Mouse (Mus musculus): Measurements from ENCODE around the gene Asprv1.

Asprv1 gene

DNA sequence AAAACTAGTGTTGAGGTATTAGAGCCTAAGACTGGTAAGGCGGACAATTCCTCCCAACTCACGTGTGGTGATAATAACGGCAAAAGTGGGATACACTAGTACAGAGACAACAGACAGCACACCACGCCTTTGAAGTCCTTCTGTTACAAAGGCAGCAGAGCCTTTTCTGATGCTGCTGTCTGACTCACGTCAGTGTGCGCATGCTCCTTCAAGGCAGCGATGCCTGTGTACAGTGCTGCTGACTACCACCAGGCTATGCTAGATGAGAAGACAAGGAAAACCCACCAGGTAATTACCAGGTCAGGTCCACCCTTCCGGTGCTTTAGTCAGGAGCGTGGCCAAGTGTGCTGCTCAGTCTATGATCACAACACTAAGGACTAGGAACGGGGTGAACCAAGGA, 39.1 kb downstream of the Asprv1 start:
- DNase-seq (ENCODE audit: low spot score): no peak

DNA sequence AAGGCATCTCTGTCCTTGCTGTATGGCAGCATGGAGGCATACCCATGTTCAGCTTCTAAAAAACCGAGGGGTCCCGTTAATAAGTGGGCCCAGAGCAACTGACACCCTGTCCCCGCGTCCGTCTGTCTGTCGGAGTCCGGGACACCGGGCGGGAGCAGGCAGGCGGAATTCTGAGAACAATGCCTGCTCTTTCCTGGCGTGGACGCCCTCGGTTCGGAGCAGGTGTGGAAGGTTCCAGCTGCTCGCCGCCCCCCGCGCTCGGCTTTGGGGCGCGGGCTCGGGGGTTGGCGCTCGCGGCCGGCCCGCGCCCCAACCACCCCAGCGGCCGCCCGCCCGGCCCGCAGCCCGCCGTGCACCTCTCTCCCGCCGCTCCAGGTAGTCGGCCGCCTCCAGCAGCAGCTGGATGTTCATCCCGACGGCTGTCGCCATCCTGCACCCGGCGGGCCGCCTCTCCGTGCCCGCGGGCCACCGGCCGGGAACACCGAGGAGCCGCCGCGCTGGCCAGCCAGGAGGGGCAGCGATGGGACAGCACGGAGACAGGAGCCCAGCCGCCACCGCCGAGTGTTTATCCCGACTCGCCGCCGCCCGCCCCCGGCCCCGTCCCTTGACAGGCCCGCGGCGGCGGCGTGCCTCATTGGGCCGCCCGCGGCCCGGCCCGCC, 40.7 kb downstream of the Asprv1 start, which contains the start of gene Mxd1:
Gene Mxd1 (minus strand): TSS at position 582 of the 660 bp plus-strand sequence.
- no peak for DNase-seq (ENCODE audit: low spot score)

DNA sequence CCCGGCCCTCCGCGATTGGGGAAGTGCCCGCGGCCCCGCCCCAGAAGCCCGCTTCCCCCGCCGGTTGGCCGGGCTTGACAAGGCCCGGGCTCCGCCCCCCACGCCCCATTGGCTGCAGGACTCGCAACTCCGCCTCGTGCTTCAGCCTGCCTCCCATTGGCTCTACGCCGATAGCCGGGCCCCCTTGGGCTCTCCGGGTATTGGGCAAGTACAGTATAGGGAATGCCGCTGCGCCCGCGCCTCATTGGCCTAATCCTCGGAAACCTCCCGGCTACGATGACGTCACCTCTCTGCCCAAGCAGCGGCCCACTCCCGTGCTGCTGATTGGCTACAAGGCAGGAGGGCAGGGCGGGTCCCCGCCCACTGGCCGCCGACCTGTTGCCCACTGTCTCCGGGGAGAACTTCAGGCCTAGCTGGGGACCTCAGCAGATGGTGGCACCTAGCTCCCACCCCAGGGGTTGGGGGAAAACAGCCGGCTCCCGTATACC, 41.3 kb downstream of the Asprv1 start:
- DNase-seq (ENCODE audit: low spot score): peak; percentile 100

DNA sequence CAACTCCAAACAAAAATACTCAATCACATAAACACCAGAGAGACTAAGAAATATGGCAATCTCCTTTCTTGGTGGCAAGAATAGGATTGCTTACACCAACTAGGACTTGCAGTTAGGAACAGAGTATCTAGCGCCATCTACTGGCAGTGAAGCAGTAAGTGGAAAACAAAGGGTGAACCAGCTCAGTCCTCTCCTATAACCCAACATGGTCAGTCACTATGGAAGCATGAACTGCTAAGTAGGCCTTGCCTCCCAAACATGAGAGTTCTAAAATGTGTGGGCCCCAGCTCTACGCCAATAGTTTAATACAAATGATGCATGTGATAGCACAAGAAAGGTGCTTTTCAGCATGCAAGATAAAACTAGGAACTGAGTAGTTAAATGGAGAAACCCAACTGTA, 42.9 kb downstream of the Asprv1 start:
- DNase-seq (ENCODE audit: low spot score): no peak

DNA sequence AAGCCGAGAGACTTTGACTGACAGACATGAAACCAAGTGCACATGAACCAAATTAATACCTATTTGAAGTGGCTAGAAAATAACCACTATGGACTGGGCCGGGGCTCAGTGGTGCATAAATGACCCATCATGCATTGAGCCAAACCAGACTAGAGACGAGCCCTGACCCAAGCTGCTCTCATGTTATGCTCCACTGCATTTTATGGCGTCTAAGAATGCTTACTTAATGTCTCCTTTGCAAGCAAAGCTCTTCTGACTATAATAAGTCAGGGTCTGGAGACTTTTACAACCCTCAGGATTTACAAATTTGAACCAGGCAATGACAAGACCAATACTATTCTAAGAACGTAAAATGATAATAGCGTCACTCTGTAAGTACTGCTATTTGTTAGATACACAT, 50.4 kb downstream of the Asprv1 start:
- no peak for DNase-seq (ENCODE audit: low spot score)
